Mouse (Mus musculus) myocyte (in vitro differentiated cells): ENCODE data around the gene Aktip. TPM values are rescaled to one million over a fixed set of nuclear protein-coding genes. Genes with fewer than 3 reads are reported as not detected.

Experiments
- H3K27me3 ChIP-seq: one replicate; pipeline ENCODE4 v1.6.1; 2011; ENCODE audit not compliant: control insufficient read depth, insufficient read depth, insufficient read length
- H3K36me3 ChIP-seq: one replicate; pipeline ENCODE4 v1.6.1; 2011; ENCODE audit not compliant: control insufficient read depth, insufficient read depth
- H3K4me2 ChIP-seq: one replicate; pipeline ENCODE4 v1.6.1; 2011; ENCODE audit warnings: low read depth, control low read depth
- H3K4me3 ChIP-seq: one replicate; pipeline ENCODE4 v1.5.1; 2011; ENCODE audit warnings: mild to moderate bottlenecking, control low read depth, moderate library complexity
- H3K79me2 ChIP-seq: one replicate; pipeline ENCODE4 v1.6.1; 2011; ENCODE audit not compliant: control insufficient read depth, insufficient read depth
- H3ac ChIP-seq: one replicate; pipeline ENCODE4 v1.6.1; 2011; ENCODE audit not compliant: control insufficient read depth, insufficient read length
- CEBPB ChIP-seq: IDR thresholded peaks from 2 replicates; pipeline ENCODE4 v1.6.1; 2011; ENCODE audit warnings: mild to moderate bottlenecking, moderate library complexity; ENCODE audit not compliant: poor library complexity, insufficient read depth, severe bottlenecking
- E2F4 ChIP-seq: IDR thresholded peaks from one replicate; pipeline ENCODE4 v1.6.1; 2011; ENCODE audit warnings: mild to moderate bottlenecking, control low read depth, moderate library complexity; ENCODE audit not compliant: insufficient read depth
- MAX ChIP-seq: IDR thresholded peaks from one replicate; pipeline ENCODE4 v1.6.1; 2011; ENCODE audit warnings: low read depth, mild to moderate bottlenecking, control low read depth
- MYOD1 ChIP-seq, 3 experiments: IDR thresholded peaks; one replicate each; pipeline ENCODE4 v1.6.1; 2011; ENCODE audit warnings: control low read depth in 2 of 3, low read depth in 2 of 3, mild to moderate bottlenecking in 2 of 3, moderate library complexity in 1 of 3; ENCODE audit not compliant: insufficient read length in 2 of 3, control insufficient read depth in 1 of 3
- MYOG ChIP-seq, 3 experiments: IDR thresholded peaks; one replicate each; pipeline ENCODE4 v1.6.1; 2011; ENCODE audit warnings: control low read depth in 2 of 3, low read depth in 2 of 3, mild to moderate bottlenecking in 2 of 3; ENCODE audit not compliant: insufficient read length in 2 of 3, control insufficient read depth in 1 of 3, insufficient read depth in 1 of 3
- POLR2A ChIP-seq: IDR thresholded peaks from one replicate; pipeline ENCODE4 v1.6.1; 2011; ENCODE audit warnings: low read depth, mild to moderate bottlenecking, control low read depth, moderate library complexity; ENCODE audit not compliant: insufficient read length
- POLR2AphosphoS2 ChIP-seq: IDR thresholded peaks from one replicate; pipeline ENCODE4 v1.6.1; 2011; ENCODE audit warnings: low read depth, control low read depth; ENCODE audit not compliant: insufficient read length
- REST ChIP-seq: IDR thresholded peaks from one replicate; pipeline ENCODE4 v1.6.1; 2011; ENCODE audit warnings: mild to moderate bottlenecking, control low read depth, moderate library complexity; ENCODE audit not compliant: insufficient read depth, insufficient read length
- SRF ChIP-seq: IDR thresholded peaks from one replicate; pipeline ENCODE4 v1.6.1; 2011; ENCODE audit warnings: low read depth; ENCODE audit not compliant: control insufficient read depth, insufficient read length
- TCF12 ChIP-seq: IDR thresholded peaks from one replicate; pipeline ENCODE4 v1.6.1; 2011; ENCODE audit warnings: mild to moderate bottlenecking, control low read depth; ENCODE audit not compliant: poor library complexity, insufficient read depth, severe bottlenecking
- TCF3 ChIP-seq: IDR thresholded peaks from one replicate; pipeline ENCODE4 v1.6.1; 2011; ENCODE audit warnings: low read depth, control low read depth; ENCODE audit not compliant: insufficient read length
- USF1 ChIP-seq: IDR thresholded peaks from one replicate; pipeline ENCODE4 v1.6.1; 2011; ENCODE audit warnings: low read depth, mild to moderate bottlenecking, control low read depth, moderate library complexity
- polyA plus RNA-seq: library from polyadenylated mRNA; unstranded; fragments of >200 nt; fragmentation: generic; extraction: Trizol; gene quantifications from one replicate; pipeline ENCODE4 v1.2.1, GENCODE M21; 2012; ENCODE audit warnings: missing spikeins

Gene Aktip
- polyA plus RNA-seq, 1 experiment, result 25.5 TPM

DNA sequence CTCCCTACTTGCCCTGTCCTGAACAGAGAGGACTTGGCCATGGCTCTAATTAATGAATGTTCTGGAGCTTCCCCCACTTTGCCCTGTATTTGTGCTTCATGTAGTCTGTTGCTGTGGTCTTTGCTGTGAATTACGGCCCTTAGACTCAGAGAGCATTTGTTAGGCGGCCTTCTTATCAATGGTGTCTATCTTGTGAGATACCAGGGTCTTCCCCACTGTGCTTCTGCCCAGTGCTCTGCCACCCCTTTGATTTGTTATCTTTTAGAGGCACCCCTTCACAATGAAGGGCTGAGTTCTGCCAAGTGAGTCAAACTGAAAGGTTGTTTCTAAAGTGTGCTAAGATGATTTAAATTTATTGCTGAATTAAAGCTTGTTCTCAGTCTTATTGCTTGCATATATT is 7.9 kb upstream of the Aktip start:
- no peak for TF ChIP-seq REST
- TF ChIP-seq POLR2AphosphoS2, result no peak
- no peak for TF ChIP-seq MAX
- TF ChIP-seq SRF, result no peak
- no peak for TF ChIP-seq CEBPB
- H3ac ChIP-seq, result no peak overlapping the region

GRCm38 (mm10) chr8:91205897-91206296 is 6.1 kb upstream of the Aktip start:
- Histone ChIP-seq H3K4me3 (no peak overlapping the region), H3K27me3 (no peaks in the 10 kb centered on the region), H3ac (no peak overlapping the region), H3K4me2 (no peak overlapping the region), H3K36me3 (no peaks in the 10 kb centered on the region), H3K79me2 (no peaks in the 10 kb centered on the region)
- TF ChIP-seq TCF3, result no peak
- no peak for TF ChIP-seq MYOD1 (IDR thresholded peaks at IDR 0.05; ENCODE audit: control insufficient read depth in 1 of 3, insufficient read length in 2 of 3, low read depth in 2 of 3)
- TF ChIP-seq MAX, result no peak
- no peak for TF ChIP-seq CEBPB
- no peak for TF ChIP-seq MYOG (IDR thresholded peaks at IDR 0.05; ENCODE audit: control insufficient read depth in 1 of 3, insufficient read depth in 1 of 3, insufficient read length in 2 of 3, low read depth in 2 of 3)
- TF ChIP-seq USF1, result no peak
- TF ChIP-seq REST, result no peak
- TF ChIP-seq SRF, result no peak
- no peak for TF ChIP-seq TCF12
- no peak for TF ChIP-seq POLR2A
- TF ChIP-seq E2F4, result no peak
- no peak for TF ChIP-seq POLR2AphosphoS2

More for the DNA sequence above, 7.9 kb upstream of the Aktip start:
- no peaks in the 10 kb centered on the region for H3K79me2 ChIP-seq
- no peak overlapping the region for H3K4me3 ChIP-seq
- H3K4me2 ChIP-seq, result no peak overlapping the region
- H3K36me3 ChIP-seq, result no peaks in the 10 kb centered on the region
- no peaks in the 10 kb centered on the region for H3K27me3 ChIP-seq

DNA sequence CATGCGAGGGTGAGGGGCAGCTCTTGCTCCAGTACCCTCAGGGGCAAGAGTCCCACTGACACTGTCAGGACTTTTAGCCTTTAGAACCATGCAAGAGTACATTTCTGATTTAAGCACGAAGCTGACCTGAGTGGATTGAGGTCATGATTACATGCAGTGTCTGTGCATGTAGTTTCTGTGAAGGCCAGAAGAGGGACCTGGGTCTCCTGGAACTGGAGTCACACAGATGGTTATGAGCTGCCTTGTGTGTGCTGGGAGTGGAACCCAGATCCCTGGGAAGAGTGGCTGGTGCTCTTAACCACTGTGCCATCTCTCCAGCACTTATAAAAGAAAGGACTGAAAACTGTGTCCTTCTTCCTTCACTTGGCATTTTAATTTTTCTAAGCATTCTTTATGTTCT is 1.4 kb upstream of the Aktip start:
- no peak overlapping the region for H3K4me3 ChIP-seq
- no peaks in the 10 kb centered on the region for H3K36me3 ChIP-seq
- no peak overlapping the region for H3ac ChIP-seq
- H3K27me3 ChIP-seq, result no peaks in the 10 kb centered on the region
- H3K4me2 ChIP-seq, result no peak overlapping the region
- no peaks in the 10 kb centered on the region for H3K79me2 ChIP-seq
- no peak for TF ChIP-seq POLR2A
- TF ChIP-seq REST, result no peak
- no peak for TF ChIP-seq MYOG (IDR thresholded peaks at IDR 0.05; ENCODE audit: control insufficient read depth in 1 of 3, insufficient read depth in 1 of 3, insufficient read length in 2 of 3, low read depth in 2 of 3)
- no peak for TF ChIP-seq USF1
- TF ChIP-seq MYOD1 (IDR thresholded peaks at IDR 0.05; ENCODE audit: control insufficient read depth in 1 of 3, insufficient read length in 2 of 3, low read depth in 2 of 3), result no peak
- no peak for TF ChIP-seq TCF12
- no peak for TF ChIP-seq E2F4
- TF ChIP-seq POLR2AphosphoS2, result no peak
- no peak for TF ChIP-seq MAX
- TF ChIP-seq SRF, result no peak
- no peak for TF ChIP-seq CEBPB

DNA sequence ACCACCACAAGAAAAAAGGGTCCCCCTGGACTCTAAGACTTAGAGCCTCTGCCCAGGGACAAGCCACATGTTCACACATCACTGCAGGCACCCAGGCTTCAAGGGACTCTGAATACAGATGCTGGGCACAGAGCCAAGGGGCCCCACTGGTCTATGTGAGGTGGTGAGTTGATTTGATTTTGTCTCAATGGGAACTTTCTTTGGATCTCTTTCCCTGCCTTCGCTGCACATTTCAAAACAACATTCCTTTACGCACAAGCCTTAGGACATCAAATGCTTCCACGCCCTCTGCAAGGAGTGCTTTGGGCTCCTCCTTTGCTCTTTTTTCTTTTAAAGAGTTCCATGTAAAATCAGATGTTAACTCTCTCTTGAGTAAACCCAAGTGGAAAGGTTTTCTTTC is 1.7 kb downstream of the Aktip start:
- Histone ChIP-seq H3K4me3 (no peak overlapping the region), H3K79me2 (no peaks in the 10 kb centered on the region), H3K27me3 (peaks cover 8% of the 10 kb centered on the region), H3ac (no peak overlapping the region), H3K36me3 (no peaks in the 10 kb centered on the region), H3K4me2 (no peak overlapping the region)
- TF ChIP-seq REST (no peak), E2F4 (no peak), POLR2AphosphoS2 (no peak), TCF12 (no peak), CEBPB (no peak), USF1 (no peak), MYOG (IDR thresholded peaks at IDR 0.05; ENCODE audit: control insufficient read depth in 1 of 3, insufficient read depth in 1 of 3, insufficient read length in 2 of 3, low read depth in 2 of 3) (no peak), POLR2A (no peak), SRF (no peak)

- no peak overlapping the region for H3ac ChIP-seq
- no peak overlapping the region for H3K4me2 ChIP-seq
- TF ChIP-seq USF1 (no peak), TCF3 (no peak), MAX (no peak), POLR2A (no peak), SRF (no peak), REST (no peak), CEBPB (no peak), E2F4 (no peak), TCF12 (no peak), MYOG (IDR thresholded peaks at IDR 0.05; ENCODE audit: control insufficient read depth in 1 of 3, insufficient read depth in 1 of 3, insufficient read length in 2 of 3, low read depth in 2 of 3) (no peak), POLR2AphosphoS2 (no peak), MYOD1 (IDR thresholded peaks at IDR 0.05; ENCODE audit: control insufficient read depth in 1 of 3, insufficient read length in 2 of 3, low read depth in 2 of 3) (no peak)
- peaks cover 8% of the 10 kb centered on the region for H3K27me3 ChIP-seq
- H3K79me2 ChIP-seq, result no peaks in the 10 kb centered on the region
- H3K36me3 ChIP-seq, result no peaks in the 10 kb centered on the region
- H3K4me3 ChIP-seq, result no peak overlapping the region
Measured at GRCm38 (mm10) chr8:91197233-91197632, 2.5 kb downstream of the Aktip start.
